Mouse (Mus musculus) C2C12 (cell line): ENCODE data around the gene Dda1.

ENCODE experiments used
- CEBPB ChIP-seq: IDR thresholded peaks from one replicate; pipeline ENCODE4 v1.6.1; 2011; ENCODE audit warnings: low read depth, mild to moderate bottlenecking, control low read depth, moderate library complexity
- CTCF ChIP-seq: IDR thresholded peaks from one replicate; pipeline ENCODE4 v1.5.1; 2011; ENCODE audit not compliant: control insufficient read depth, insufficient read depth, insufficient read length
- MYOD1 ChIP-seq: IDR thresholded peaks from one replicate; pipeline ENCODE4 v1.6.1; 2011; ENCODE audit warnings: low read depth; ENCODE audit not compliant: control insufficient read depth, insufficient read length

GRCm38 (mm10) chr8:71507589-71508104, 38.6 kb downstream of the Dda1 start:
- TF ChIP-seq CEBPB (no peak), CTCF (no peak), MYOD1 (no peak)
